Mouse (Mus musculus) heart, adult 2 months (tissue): ENCODE results near the gene Smox.

Experiments used
- CTCF ChIP-seq: fragments of 200-600 bp; IDR thresholded peaks from 2 replicates; pipeline ENCODE4 v1.8.1; 2022; ENCODE audit warnings: antibody characterized with exemption, mild to moderate bottlenecking, moderate library complexity
- EP300 ChIP-seq: fragments of 200-500 bp; IDR thresholded peaks from 2 replicates; pipeline ENCODE4 v1.6.1; 2011; ENCODE audit warnings: low read depth, low read length, control low read depth; ENCODE audit not compliant: insufficient read depth
- POLR2A ChIP-seq: fragments of 200-500 bp; IDR thresholded peaks from 2 replicates; pipeline ENCODE4 v1.6.1; 2011; ENCODE audit warnings: mild to moderate bottlenecking, low read depth, low read length, control low read depth; ENCODE audit not compliant: insufficient read depth

GRCm38 (mm10) chr2:131482478-131482877, 8.8 kb upstream of the Smox start:
- TF ChIP-seq CTCF (no peak), EP300 (no peak), POLR2A (no peak)
